Mouse (Mus musculus): ENCODE results near the gene Nid2. TPM values are rescaled to one million over a fixed set of nuclear protein-coding genes. Genes with fewer than 3 reads are reported as not detected.

Nid2 gene
- polyA plus RNA-seq, 2 experiments, result 87.3 to 112 TPM

DNA sequence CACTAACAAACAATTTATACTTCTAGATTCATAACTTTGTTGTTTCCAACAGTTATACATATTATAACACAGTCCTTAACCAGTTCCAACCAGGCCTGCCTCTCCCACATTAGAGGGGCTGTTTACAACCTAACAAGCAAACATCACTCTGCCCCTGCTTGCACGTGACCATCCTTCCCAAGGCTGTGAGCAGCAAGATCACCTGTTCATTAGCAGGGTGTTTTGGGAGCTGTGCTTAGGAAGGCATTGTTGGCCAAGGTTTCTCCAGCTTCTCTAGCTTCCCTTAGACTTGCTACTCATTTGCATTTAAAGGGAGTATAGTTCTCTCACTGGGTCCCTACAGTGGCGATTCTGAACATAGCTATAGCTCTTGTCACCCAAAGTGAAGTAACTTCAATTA is 107.2 kb downstream of the Nid2 start:
- H3K4me2 ChIP-seq (replicated peaks; ENCODE audit: low read depth, low read length, severe bottlenecking), result no peak overlapping the region
- peaks cover 5% of the 10 kb centered on the region; the same call in 1 of the 2 replicates for H3K4me1 ChIP-seq (ENCODE audit: control insufficient read depth, insufficient read depth, low read length)
- no peaks in the 10 kb centered on the region for H3K9me3 ChIP-seq (ENCODE audit: control insufficient read depth, low read length)
- WGBS, result 62% methylated on average over 2 of the region's 2 CpGs
- DNase-seq (ENCODE audit: low spot score) (no peak), ATAC-seq (ENCODE audit: low FRiP score, low read depth) (no peak)
- H3K27me3 ChIP-seq (ENCODE audit: control insufficient read depth, insufficient read depth, low read length), result no peaks in the 10 kb centered on the region
- no peaks in the 10 kb centered on the region for H3K36me3 ChIP-seq (ENCODE audit: control insufficient read depth, insufficient read depth, low read length)
- H3K4me3 ChIP-seq (replicated peaks; ENCODE audit: low read length), result no peak overlapping the region
- H3K9ac ChIP-seq (ENCODE audit: low read depth, low read length, severe bottlenecking), result no peak overlapping the region
- H3K27ac ChIP-seq (replicated peaks; ENCODE audit: low read depth, low read length), result no peak overlapping the region
- no peak for TF ChIP-seq POLR2A (IDR thresholded peaks at IDR 0.05; ENCODE audit: borderline replicate concordance, extremely low read depth, insufficient read depth, insufficient read length)

DNA sequence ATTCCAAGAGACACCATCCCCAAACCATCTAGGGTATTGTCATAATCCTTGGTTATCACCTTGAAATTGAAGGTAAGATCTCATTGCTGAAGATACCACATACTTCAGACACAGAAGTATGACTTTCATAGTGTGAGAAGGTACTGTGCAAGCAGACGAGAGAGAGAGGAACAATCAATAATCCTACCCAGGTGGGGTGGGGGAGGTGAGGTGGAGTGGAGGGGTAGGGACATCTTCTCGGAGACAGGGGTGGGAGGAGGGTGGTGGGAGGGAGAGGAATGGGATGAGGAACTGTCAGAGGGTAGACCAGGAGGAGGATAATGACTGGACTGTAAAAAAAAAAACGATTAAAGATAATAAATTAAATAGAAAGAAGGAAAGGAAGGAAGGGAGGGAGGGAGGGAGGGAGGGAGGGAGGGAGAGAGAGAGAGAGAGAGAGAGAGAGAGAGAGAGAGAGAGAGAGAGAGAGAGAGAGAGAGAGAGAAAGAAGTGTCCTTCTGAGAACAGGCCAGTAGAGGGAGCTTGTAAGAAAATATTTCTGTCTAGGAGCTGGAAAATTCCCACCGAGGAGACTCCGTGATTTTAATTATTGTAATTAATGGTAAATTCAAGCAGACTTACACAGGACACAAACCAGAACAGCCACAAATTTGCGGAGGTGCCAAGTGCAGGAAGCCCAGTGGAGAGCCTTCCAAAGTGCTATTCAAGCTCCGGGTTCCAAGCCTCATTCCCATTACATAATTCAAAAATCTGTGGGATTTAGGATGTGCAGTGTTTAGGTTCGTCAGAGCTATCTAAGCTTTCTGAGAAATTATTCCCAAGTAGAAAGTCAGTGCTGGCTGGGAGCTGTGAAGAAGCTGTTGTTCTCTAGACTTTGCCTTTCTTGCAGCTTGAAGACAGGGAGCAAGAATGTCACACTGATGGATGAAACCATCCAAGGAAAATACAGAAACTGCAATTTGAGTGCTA is 108.0 kb downstream of the Nid2 start:
- WGBS, result 41% methylated on average over 8 of the region's 8 CpGs
- Histone ChIP-seq H3K4me3 (replicated peaks; ENCODE audit: low read length) (no peak overlapping the region), H3K9ac (ENCODE audit: low read depth, low read length, severe bottlenecking) (no peak overlapping the region), H3K9me3 (ENCODE audit: control insufficient read depth, low read length) (no peaks in the 10 kb centered on the region), H3K27me3 (ENCODE audit: control insufficient read depth, insufficient read depth, low read length) (no peaks in the 10 kb centered on the region), H3K4me2 (replicated peaks; ENCODE audit: low read depth, low read length, severe bottlenecking) (no peak overlapping the region), H3K4me1 (ENCODE audit: control insufficient read depth, insufficient read depth, low read length) (no peaks in the 10 kb centered on the region), H3K27ac (replicated peaks; ENCODE audit: low read depth, low read length) (no peak overlapping the region), H3K36me3 (ENCODE audit: control insufficient read depth, insufficient read depth, low read length) (no peaks in the 10 kb centered on the region)
- peak; percentile 59 for DNase-seq (ENCODE audit: low spot score)
- TF ChIP-seq POLR2A (IDR thresholded peaks at IDR 0.05; ENCODE audit: borderline replicate concordance, extremely low read depth, insufficient read depth, insufficient read length), result no peak
- ATAC-seq (ENCODE audit: low FRiP score, low read depth), result no peak

DNA sequence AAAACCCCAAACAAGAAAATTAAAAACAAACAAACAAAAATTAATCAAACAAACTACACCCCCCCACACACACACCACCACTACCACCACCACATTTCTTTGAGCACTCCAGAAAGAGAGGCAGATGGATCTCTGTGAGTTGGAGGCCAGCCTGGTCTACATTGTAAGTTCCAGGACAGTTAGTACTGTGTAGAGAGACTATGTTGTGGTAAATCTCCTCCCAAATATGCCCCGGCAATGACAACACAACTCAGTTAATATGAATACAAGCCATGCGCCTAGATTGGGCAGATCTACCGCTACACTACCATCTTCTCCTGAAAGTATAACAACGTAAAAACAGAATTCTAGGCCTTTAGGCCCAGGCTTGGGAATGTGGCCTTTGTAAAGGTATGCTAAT is 109.2 kb downstream of the Nid2 start:
- no peak overlapping the region for H3K4me3 ChIP-seq (replicated peaks; ENCODE audit: low read length)
- H3K36me3 ChIP-seq (ENCODE audit: control insufficient read depth, insufficient read depth, low read length), result no peaks in the 10 kb centered on the region
- no peak for TF ChIP-seq POLR2A (IDR thresholded peaks at IDR 0.05; ENCODE audit: borderline replicate concordance, extremely low read depth, insufficient read depth, insufficient read length)
- H3K4me1 ChIP-seq (ENCODE audit: control insufficient read depth, insufficient read depth, low read length), result no peaks in the 10 kb centered on the region
- no peak for ATAC-seq (ENCODE audit: low FRiP score, low read depth)
- no peaks in the 10 kb centered on the region for H3K9me3 ChIP-seq (ENCODE audit: control insufficient read depth, low read length)
- no peaks in the 10 kb centered on the region for H3K27me3 ChIP-seq (ENCODE audit: control insufficient read depth, insufficient read depth, low read length)
- no peak overlapping the region for H3K9ac ChIP-seq (ENCODE audit: low read depth, low read length, severe bottlenecking)
- no peak overlapping the region for H3K27ac ChIP-seq (replicated peaks; ENCODE audit: low read depth, low read length)
- WGBS, result 90% methylated on average over 4 of the region's 4 CpGs
- H3K4me2 ChIP-seq (replicated peaks; ENCODE audit: low read depth, low read length, severe bottlenecking), result no peak overlapping the region
- DNase-seq (ENCODE audit: low spot score), result no peak

Other genes with a start within 250 kb of the Nid2 start
- gene Gm2244, start 201.3 kb upstream of the Nid2 start, polyA plus RNA-seq (2012; rRNA removed), result not detected in 2 replicates
- not detected in 2 replicates for gene Gm2244, start 201.3 kb upstream of the Nid2 start, polyA plus RNA-seq (2014; fragmentation: Nextera tagmentation; extraction: Ambion mirVana)
- gene Gm2237, start 166.1 kb upstream of the Nid2 start, polyA plus RNA-seq (2012; rRNA removed), result 7.5 and 9.6 TPM in 2 replicates
- 2.1 TPM in 2 replicates for gene Gm2237, start 166.1 kb upstream of the Nid2 start, polyA plus RNA-seq (2014; fragmentation: Nextera tagmentation; extraction: Ambion mirVana)
- 0.06 TPM in 1 of 2 replicates, not detected in the other for gene Gm5458, start 148.7 kb upstream of the Nid2 start, polyA plus RNA-seq (2012; rRNA removed)
- gene Gm5458, start 148.7 kb upstream of the Nid2 start, polyA plus RNA-seq (2014; fragmentation: Nextera tagmentation; extraction: Ambion mirVana), result not detected in 2 replicates
- 92.2 and 131 TPM in 2 replicates for gene Rtraf, start 72.6 kb downstream of the Nid2 start, polyA plus RNA-seq (2012; rRNA removed)
- 239 and 254 TPM in 2 replicates for gene Rtraf, start 72.6 kb downstream of the Nid2 start, polyA plus RNA-seq (2014; fragmentation: Nextera tagmentation; extraction: Ambion mirVana)
- 39.0 and 40.5 TPM in 2 replicates for gene Gng2, start 226.4 kb downstream of the Nid2 start, polyA plus RNA-seq (2012; rRNA removed)
- gene Gng2, start 226.4 kb downstream of the Nid2 start, polyA plus RNA-seq (2014; fragmentation: Nextera tagmentation; extraction: Ambion mirVana), result 52.3 and 67.7 TPM in 2 replicates